8 mouse cellular contexts compared by ENCODE assay signal in the genomic region with DNA sequence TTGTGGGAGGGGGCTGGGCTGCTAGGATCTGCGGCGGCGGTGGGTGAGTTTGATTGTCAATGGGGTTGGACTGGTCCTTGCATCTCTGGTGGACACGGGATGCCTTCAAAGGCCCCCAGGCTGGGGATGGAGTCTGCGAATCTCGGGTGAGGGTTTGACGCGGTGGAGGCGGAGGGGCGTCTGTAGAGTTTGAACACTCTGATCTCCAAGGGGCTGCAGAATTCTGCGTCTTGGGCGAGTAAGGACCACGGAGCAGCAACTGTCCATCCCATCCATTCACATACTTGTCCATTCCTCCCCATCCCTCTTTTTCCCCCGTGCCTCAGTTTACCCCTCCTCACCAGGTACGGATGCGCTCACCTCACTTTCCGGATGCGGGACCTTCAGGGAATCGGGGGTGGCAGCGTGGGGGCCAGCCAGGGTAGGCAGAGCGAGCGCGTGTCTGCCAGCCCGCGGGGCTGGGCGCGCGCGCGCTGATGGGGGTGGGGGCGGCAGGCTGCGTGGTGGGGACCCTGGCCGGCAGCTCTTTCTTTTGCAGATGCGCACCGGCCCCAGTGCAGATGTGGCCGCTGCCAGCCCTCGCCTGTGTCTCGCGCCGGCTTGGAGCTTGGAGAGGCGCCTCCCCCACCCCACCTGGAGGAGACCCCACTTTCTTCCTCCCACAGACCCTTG. TPM values are rescaled to one million over a fixed set of nuclear protein-coding genes. Genes with fewer than 3 reads are reported as not detected.
DNase-seq lines count a peak whose midpoint lies in the region; ATAC-seq lines count a peak whose summit lies in the region.

Shisa7 (minus strand) TSS at position 452 of the 672 bp plus-strand sequence.

- H3K9me3 ChIP-seq in forebrain, embryonic 15.5 days = no peaks in the 10 kb centered on the region
- H3K9me3 ChIP-seq in neural tube, embryonic 15.5 days (replicated peaks) = no peaks in the 10 kb centered on the region

- peak within 1 kb of the TSS; percentile 65 for H3K9ac ChIP-seq in forebrain, embryonic 15.5 days (replicated peaks)
- peak within 1 kb of the TSS; percentile 73 for H3K9ac ChIP-seq in neural tube, embryonic 15.5 days (replicated peaks)

- H3K4me1 ChIP-seq in forebrain, embryonic 15.5 days = peaks cover 34% of the 10 kb centered on the region
- peaks cover 37% of the 10 kb centered on the region for H3K4me1 ChIP-seq in neural tube, embryonic 15.5 days

- peak within 1 kb of the TSS; percentile 90 for H3K4me2 ChIP-seq in forebrain, embryonic 15.5 days (replicated peaks)
- H3K4me2 ChIP-seq in neural tube, embryonic 15.5 days = peak within 1 kb of the TSS; percentile 80

- no peaks in the 10 kb centered on the region for H3K36me3 ChIP-seq in forebrain, embryonic 15.5 days
- no peaks in the 10 kb centered on the region for H3K36me3 ChIP-seq in neural tube, embryonic 15.5 days

- H3K27me3 ChIP-seq in forebrain, embryonic 15.5 days = peaks cover 3% of the 10 kb centered on the region; the same call in 1 of the 2 replicates
- H3K27me3 ChIP-seq in neural tube, embryonic 15.5 days (replicated peaks) = 0 out of 2 replicates have a peak, but pooled peaks cover 4% of the 10 kb centered on the region

- peak in 1 of 2 experiments; percentile 55 for DNase-seq in left cerebral cortex, adult 18-20 months (ENCODE audit: low spot score in 2 of 2)
- DNase-seq in left cerebral cortex, adult 11 months (ENCODE audit: low spot score) = no peak
- DNase-seq in left cerebral cortex, postnatal 10 days (ENCODE audit: extremely low spot score in 1 of 2, low spot score in 2 of 2) = peak in 1 of 2 experiments; percentile 74
- no peak for DNase-seq in thymus, postnatal 14 days
- no peak for DNase-seq in adrenal gland, postnatal 4 days (ENCODE audit: low spot score in 2 of 2)

- intact Hi-C loops in left cerebral cortex, postnatal 10 days (cut with DNase I) = loop anchor here (5.0 kb wide), 1 partner anchor 73 kb away; the partner anchor contains the start of gene Zfp628

- WGBS in forebrain, embryonic 15.5 days = 3% methylated on average over 41 of the region's 41 CpGs
- WGBS in neural tube, embryonic 15.5 days = under 1% methylated on average over 39 of the region's 41 CpGs

- peak; percentile 49 for ATAC-seq in forebrain, embryonic 15.5 days (replicated peaks)
- ATAC-seq in neural tube, embryonic 15.5 days (ENCODE audit: low FRiP score) = peak; percentile 75
- ATAC-seq in megakaryocyte progenitor cell, adult 5-6 weeks (replicated peaks; ENCODE audit: poor library complexity) = no peak

- H3K4me3 ChIP-seq in forebrain, embryonic 15.5 days = peak within 1 kb of the TSS; percentile 68
- H3K4me3 ChIP-seq in neural tube, embryonic 15.5 days (replicated peaks) = peak within 1 kb of the TSS; percentile 49

- H3K27ac ChIP-seq in forebrain, embryonic 15.5 days (replicated peaks) = peak within 1 kb of the TSS; percentile 80
- peak within 1 kb of the TSS; percentile 87 for H3K27ac ChIP-seq in neural tube, embryonic 15.5 days (replicated peaks)

RNA-seq across cellular contexts. Expression of gene Shisa7, which starts in this region (rescaled TPM):
- 100 to 1,000 TPM; 102 to 115 TPM for total RNA-seq in left cerebral cortex, adult 18-20 months (2021)
- 8.8 and 10.7 TPM in 2 replicates for polyA plus RNA-seq in forebrain, embryonic 15.5 days (2015; fragmentation: Nextera tagmentation; extraction: Ambion mirVana)
- total RNA-seq in left cerebral cortex, postnatal 10 days (2021) = 100 to 1,000 TPM; 104 to 111 TPM
- 10.6 and 11.3 TPM in 2 replicates for polyA plus RNA-seq in neural tube, embryonic 15.5 days (2015; fragmentation: Nextera tagmentation; extraction: Ambion mirVana)
- 1 to 10 TPM; 4.4 to 6.1 TPM for total RNA-seq in adrenal gland, postnatal 4 days (2021)
- total RNA-seq in megakaryocyte progenitor cell, adult 5-6 weeks (2015) = 0.05 TPM in 1 of 2 replicates, not detected in the other
- not detected in 2 replicates for total RNA-seq in megakaryocyte progenitor cell, adult 5-6 weeks (2017)

Comparison
In these comparisons a context has a peak if more than half of its experiments do, and no peak if none do; other contexts are left out.
1. RNA of gene Shisa7 (total RNA-seq): 102 to 115 TPM in left cerebral cortex, adult 18-20 months and 104 to 111 TPM in left cerebral cortex, postnatal 10 days; 4.4 to 6.1 TPM in adrenal gland, postnatal 4 days and 0.05 TPM in megakaryocyte progenitor cell, adult 5-6 weeks; every median in the first group is over 10 times any median in the second.